In the genomic region with DNA sequence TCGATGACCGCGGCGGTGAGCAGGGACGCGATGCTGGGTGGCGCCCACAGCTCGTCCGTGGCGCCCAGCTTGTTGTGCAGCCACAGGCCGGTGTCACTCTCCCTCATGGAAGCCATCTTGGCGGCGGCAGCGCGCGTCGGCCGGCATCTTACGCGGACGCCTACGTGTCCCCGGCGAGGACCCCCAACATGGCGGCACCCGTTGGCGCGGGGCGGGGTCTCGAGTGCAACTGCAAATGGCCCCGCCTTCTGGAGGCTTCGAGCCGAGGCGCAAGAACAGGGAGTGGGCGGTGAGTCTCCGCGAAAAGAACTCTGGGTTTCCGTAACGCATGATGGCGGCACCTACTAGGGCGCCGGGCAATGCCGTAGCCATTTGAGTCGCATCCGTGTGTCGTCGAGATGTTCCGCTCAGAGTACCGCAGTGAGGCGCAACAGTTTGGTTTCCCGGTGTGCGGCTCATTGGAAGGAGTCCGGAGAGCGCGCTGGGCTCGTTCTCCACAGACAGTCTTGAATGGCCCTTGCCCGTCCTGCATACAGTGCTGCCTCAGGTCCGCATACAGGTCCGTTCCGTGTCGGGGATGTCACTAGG, we compare ENCODE assay signal across 1 mouse cellular context.
TF ChIP-seq lines count a peak whose summit lies in the region.

Gene Nelfa (minus strand): TSS at position 294 of the 588 bp plus-strand sequence.

TF ChIP-seq in CH12.LX, 34 proteins besides CTCF, POLR2A, EP300 and RAD21 (continued from another document):
- TF ChIP-seq ELF1 (IDR thresholded peaks at IDR 0.05; ENCODE audit: low read depth, low read length): peak; percentile 82
- TF ChIP-seq ZKSCAN1 (IDR thresholded peaks at IDR 0.05; ENCODE audit: borderline replicate concordance, low read depth, low read length): no peak
- no peak for TF ChIP-seq MYC (IDR thresholded peaks at IDR 0.05; ENCODE audit: low read depth, low read length)
- TF ChIP-seq HCFC1 (IDR thresholded peaks at IDR 0.05; ENCODE audit: low read depth, low read length): peak; percentile 95
- no peak for TF ChIP-seq CHD1 (IDR thresholded peaks at IDR 0.05; ENCODE audit: low read depth, low read length)
- peak; percentile 75; the same call in 1 of the 2 replicates for TF ChIP-seq MAZ (IDR thresholded peaks at IDR 0.05; ENCODE audit: low read depth, low read length)
- no peak for TF ChIP-seq ZNF384 (IDR thresholded peaks at IDR 0.05; ENCODE audit: low read depth, low read length)
- no peak for TF ChIP-seq E2F4 (IDR thresholded peaks at IDR 0.05; ENCODE audit: insufficient replicate concordance, low read depth, low read length)
- TF ChIP-seq IRF4 (IDR thresholded peaks at IDR 0.05; ENCODE audit: low read depth, low read length): peak; percentile 40; the same call in 1 of the 2 replicates
- no peak for TF ChIP-seq PAX5 (IDR thresholded peaks at IDR 0.05; ENCODE audit: low read length)
- TF ChIP-seq MEF2A (IDR thresholded peaks at IDR 0.05; ENCODE audit: borderline replicate concordance, low read depth, low read length): no peak; the same call in 1 of the 2 replicates
- peak; percentile 43; the same call in 1 of the 2 replicates for TF ChIP-seq UBTF (IDR thresholded peaks at IDR 0.05; ENCODE audit: low read depth, low read length)
- TF ChIP-seq SMC3 (IDR thresholded peaks at IDR 0.05; ENCODE audit: low read depth, low read length): no peak
- TF ChIP-seq ZC3H11A (IDR thresholded peaks at IDR 0.05; ENCODE audit: low read depth, low read length): peak; percentile 51; the same call in 1 of the 2 replicates
- TF ChIP-seq SIN3A (IDR thresholded peaks at IDR 0.05; ENCODE audit: low read length): peak; percentile 56
- no peak for TF ChIP-seq JUND (conservative IDR thresholded peaks at IDR 0.05; ENCODE audit: low read depth, low read length)
- peak; percentile 70 for TF ChIP-seq NELFE (IDR thresholded peaks at IDR 0.05; ENCODE audit: low read depth, low read length)
- TF ChIP-seq ETS1 (conservative IDR thresholded peaks at IDR 0.05; ENCODE audit: low read depth, low read length): 0 out of 2 replicates have a peak, but pooled peaks have one; percentile 25
- peak; percentile 1; the same call in 1 of the 2 replicates for TF ChIP-seq CHD2 (IDR thresholded peaks at IDR 0.05; ENCODE audit: low read length)
- TF ChIP-seq MAX (IDR thresholded peaks at IDR 0.05; ENCODE audit: low read length): peak; percentile 87
- no peak for TF ChIP-seq USF1 (IDR thresholded peaks at IDR 0.05; ENCODE audit: low read depth, low read length)
TF ChIP-seq in CH12.LX: peak in this region for 19.
